Mouse (Mus musculus) retina, postnatal 1 day (tissue): ENCODE measurements around the gene Fis1.
"Not testable (repeated sequence)": the region's sequence is repeated elsewhere in the genome, so short reads cannot be mapped to it uniquely, and the experiment has no call there.

Experiments
- DNase-seq: peaks from one replicate; pipeline ENCODE4 v3.0.0-alpha.2; 2012

Gene Fis1

GRCm38 (mm10) chr5:136953015-136953414, at the start of gene Fis1:
TSS of gene Fis1 (plus strand) at chr5:136953275.
- DNase-seq: peak; percentile 99

GRCm38 (mm10) chr5:136904621-136905020, 48.5 kb upstream of the Fis1 start:
- no peak for DNase-seq

DNA sequence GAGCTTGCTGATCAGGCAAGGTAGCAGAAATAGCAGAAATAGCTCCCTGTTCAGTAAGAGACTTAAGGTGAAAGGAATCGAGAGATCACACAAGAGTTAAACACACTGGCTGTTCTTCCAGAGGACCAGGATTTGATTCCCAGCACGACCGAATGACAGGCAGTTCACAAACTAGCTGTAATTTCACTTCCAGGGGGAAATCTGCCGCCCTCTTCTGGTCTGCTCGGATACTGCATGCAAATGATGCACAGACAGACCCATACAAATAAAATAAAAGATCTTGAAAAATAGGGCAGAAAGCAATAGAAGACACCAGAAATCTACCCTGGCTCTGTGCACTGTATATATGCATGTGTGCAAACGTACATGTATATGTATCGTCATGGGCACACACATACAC, 47.4 kb upstream of the Fis1 start:
- DNase-seq: peak; percentile 50

- DNase-seq: no peak
Measured at GRCm38 (mm10) chr5:136907587-136907986, 45.5 kb upstream of the Fis1 start.

GRCm38 (mm10) chr5:136907991-136908857, 44.9 kb upstream of the Fis1 start, which contains the start of gene Ift22:
TSS of gene Ift22 (plus strand) at chr5:136908150.
- peak; percentile 97 for DNase-seq

- no peak for DNase-seq
Measured at GRCm38 (mm10) chr5:136914183-136914582, 38.9 kb upstream of the Fis1 start.

- no peak for DNase-seq
Measured at GRCm38 (mm10) chr5:136917613-136918242, 35.3 kb upstream of the Fis1 start.

- DNase-seq: peak; percentile 92
Measured at GRCm38 (mm10) chr5:136918655-136919472, 34.2 kb upstream of the Fis1 start.

GRCm38 (mm10) chr5:136919546-136920301, 33.4 kb upstream of the Fis1 start:
- DNase-seq: peak; percentile 12

DNA sequence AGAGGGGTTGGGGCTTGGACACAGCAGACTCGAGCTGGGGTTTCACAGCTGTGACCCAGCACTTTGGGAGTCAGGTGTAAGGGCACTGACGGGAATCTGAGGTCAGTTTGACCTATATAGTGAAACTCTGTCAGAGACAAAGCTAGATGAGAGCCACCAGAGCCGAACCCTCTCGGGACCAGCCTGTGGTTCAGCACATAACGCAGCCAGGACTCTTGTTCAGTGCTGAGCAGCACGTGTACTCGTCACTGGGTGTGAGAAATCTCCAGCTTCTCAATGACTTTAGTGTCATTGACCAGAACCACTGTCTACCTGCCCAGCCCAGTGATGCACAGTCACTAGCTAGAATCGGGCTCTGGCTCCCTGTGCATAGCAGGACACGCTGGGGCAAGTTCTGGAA, 30.2 kb upstream of the Fis1 start:
- no peak for DNase-seq

GRCm38 (mm10) chr5:136923751-136924478, 29.2 kb upstream of the Fis1 start:
- no peak for DNase-seq

GRCm38 (mm10) chr5:136929073-136929472, 24.0 kb upstream of the Fis1 start:
- peak; percentile 94 for DNase-seq

DNA sequence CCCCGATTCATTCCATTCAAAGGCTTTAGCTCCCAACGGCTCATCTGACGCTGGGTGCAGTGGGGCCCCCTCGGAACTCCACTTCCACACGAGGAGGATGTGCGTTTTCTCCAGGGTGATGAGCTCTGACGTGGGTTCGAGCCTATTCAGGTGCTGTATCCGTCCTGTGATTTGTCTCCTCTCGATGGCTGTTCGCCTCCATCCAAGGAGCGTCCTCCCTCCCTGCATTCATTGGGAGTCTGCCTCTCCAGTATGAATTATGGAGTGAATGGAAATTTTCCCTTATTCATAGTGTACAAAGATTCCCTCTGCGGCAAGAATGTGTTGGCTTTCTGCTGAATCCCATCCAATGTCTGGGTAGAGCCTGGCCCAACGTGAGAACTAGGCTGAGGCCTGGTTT, 21.2 kb upstream of the Fis1 start:
- no peak for DNase-seq

GRCm38 (mm10) chr5:136932956-136933355, 20.1 kb upstream of the Fis1 start:
- DNase-seq: no peak

DNA sequence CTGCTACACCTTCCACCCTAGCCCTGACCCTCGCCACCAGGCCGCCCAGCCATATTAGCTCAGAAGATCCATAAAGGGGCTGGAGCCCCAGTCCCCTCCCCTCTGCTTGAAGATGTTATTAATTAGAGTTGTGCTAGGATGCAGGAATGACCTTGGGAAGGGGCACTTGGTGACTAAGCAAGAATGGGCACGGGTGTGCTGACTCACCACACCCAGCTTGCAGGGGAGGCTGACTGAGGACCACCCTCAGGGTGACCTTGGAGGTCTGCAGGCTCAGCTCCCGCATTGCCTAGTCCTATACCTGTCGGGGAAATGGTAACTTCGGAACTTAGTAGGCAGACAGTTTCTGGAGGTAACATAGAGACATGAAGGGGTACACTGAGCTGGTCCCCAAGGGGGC, 19.1 kb upstream of the Fis1 start:
- no peak for DNase-seq

GRCm38 (mm10) chr5:136935905-136936695, 17.0 kb upstream of the Fis1 start:
- peak; percentile 6 for DNase-seq

- DNase-seq: no peak
Measured at GRCm38 (mm10) chr5:136936750-136937149, 16.3 kb upstream of the Fis1 start.

DNA sequence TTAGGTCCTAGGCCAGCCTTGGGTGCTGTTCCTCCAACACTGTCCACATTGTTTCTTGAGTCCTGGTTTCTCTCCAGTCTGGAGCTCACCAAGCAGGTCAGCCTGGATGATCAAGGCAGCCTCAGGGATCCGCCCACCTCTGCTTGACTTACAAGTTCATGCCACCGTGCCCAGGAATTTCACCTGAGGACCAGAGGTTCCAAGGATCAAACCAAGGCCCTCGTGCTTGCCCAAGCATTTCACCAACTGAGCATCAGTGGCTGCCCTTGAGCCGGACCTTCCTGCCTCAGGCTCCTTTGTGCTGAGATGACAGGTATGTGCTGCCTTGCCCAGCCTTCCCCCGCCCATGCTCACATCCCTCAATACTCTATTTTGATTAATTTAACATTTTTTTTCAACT, 15.5 kb upstream of the Fis1 start:
- no peak for DNase-seq

GRCm38 (mm10) chr5:136939284-136939683, 13.8 kb upstream of the Fis1 start:
- peak; percentile 14 for DNase-seq

DNA sequence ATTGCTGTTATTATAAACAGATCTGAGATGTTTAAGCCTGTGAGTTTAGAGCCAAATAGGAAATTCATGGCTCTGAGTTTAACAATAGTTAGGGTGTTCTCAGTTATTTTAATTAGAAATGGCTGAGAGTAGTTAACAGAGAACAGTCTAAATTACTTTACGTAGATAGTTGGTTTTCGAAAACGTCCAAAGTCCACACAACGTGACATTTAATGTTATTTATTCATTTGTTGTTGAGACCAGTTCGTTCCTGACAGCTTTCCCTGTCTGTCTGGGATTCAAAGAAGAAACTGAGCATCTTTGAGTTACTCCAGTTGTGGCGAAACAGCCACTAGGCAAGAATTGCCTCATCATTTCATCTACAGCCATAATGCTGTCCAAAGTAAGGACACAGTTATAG, 13.0 kb upstream of the Fis1 start:
- DNase-seq: not testable (repeated sequence)
